Comparison of ENCODE assay signal across 33 mouse cellular contexts in the genomic region with DNA sequence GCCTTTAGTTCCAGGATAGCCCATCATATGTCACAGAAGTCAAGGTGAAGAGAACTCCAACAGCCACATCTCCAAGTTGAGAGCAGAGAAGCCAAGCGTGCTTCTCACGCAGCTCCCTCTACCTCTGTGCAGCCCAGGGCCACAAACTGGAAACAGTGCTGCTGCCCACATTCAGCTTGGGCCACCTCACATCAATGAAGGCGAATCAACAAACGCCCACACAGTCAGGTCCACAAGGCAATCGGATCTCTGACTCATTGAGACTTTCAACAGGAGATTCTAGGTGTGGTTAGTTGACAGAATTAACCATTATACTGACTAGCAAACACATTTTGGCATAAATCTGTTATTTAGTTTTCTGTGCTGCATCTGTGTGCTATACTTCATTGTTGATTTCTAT. TPM values are rescaled to one million over a fixed set of nuclear protein-coding genes. Genes with fewer than 3 reads are reported as not detected.
DNase-seq lines count a peak whose midpoint lies in the region; ATAC-seq lines count a peak whose summit lies in the region.
"Had no signal": no experiment of that assay in that cellular context is flagged by ENCODE, and none has a peak within 500 bp of the region (broad histone marks: within the 10 kb centered on the region; RNA-seq: fewer than 3 reads in every experiment).

No protein-coding gene starts in this region.

- DNase-seq in heart, adult 11 months, result peak; percentile 65
- no peak for DNase-seq in heart, embryonic 10.5 days (ENCODE audit: low spot score)
- DNase-seq in CD4-positive, CD25-positive, alpha-beta regulatory T cell, adult 2 months (ENCODE audit: low read depth, low spot score), result peak; percentile 10
- DNase-seq in NIH3T3 (ENCODE audit: low read depth), result peak; percentile 20
- DNase-seq in kidney, postnatal 10 days, result no peak
- DNase-seq: adrenal gland, adult 8-10 months; adrenal gland, postnatal 25 days; B cell, adult 2 months; cerebellum, adult 11-12 months; cerebellum, adult 8-10 months; cerebellum, postnatal 10 days; cerebellum, postnatal 36 days; embryo, embryonic 11 days; gastrocnemius, postnatal 10 days; gastrocnemius, postnatal 36 days; heart, postnatal 10 days; heart, postnatal 36 days had no signal

- H3K4me1 ChIP-seq in heart, embryonic 10.5 days, result no peaks in the 10 kb centered on the region
- H3K4me1 ChIP-seq in hindbrain, embryonic 12.5 days, result no peaks in the 10 kb centered on the region
- no peaks in the 10 kb centered on the region for H3K4me1 ChIP-seq in midbrain, embryonic 13.5 days (replicated peaks)
- H3K4me1 ChIP-seq: embryonic facial prominence, embryonic 10.5 days; embryonic facial prominence, embryonic 13.5 days; heart, embryonic 15.5 days; hindbrain, embryonic 10.5 days had no signal

- no peaks in the 10 kb centered on the region for H3K27me3 ChIP-seq in heart, embryonic 10.5 days (ENCODE audit: insufficient read depth, poor library complexity, severe bottlenecking)
- H3K27me3 ChIP-seq in hindbrain, embryonic 12.5 days, result no peaks in the 10 kb centered on the region
- no peaks in the 10 kb centered on the region for H3K27me3 ChIP-seq in midbrain, embryonic 13.5 days
- H3K27me3 ChIP-seq: CH12.LX; embryonic facial prominence, embryonic 13.5 days; forebrain, embryonic 13.5 days; heart, embryonic 12.5 days; heart, embryonic 15.5 days had no signal

- no peak overlapping the region for H3K4me2 ChIP-seq in hindbrain, embryonic 12.5 days (replicated peaks)
- no peak overlapping the region for H3K4me2 ChIP-seq in midbrain, embryonic 13.5 days (replicated peaks)
- H3K4me2 ChIP-seq: embryonic facial prominence, embryonic 13.5 days; forebrain, embryonic 13.5 days; heart, embryonic 12.5 days; heart, embryonic 15.5 days; hindbrain, embryonic 14.5 days had no signal

- no peak overlapping the region for H3K27ac ChIP-seq in heart, embryonic 10.5 days
- no peak overlapping the region for H3K27ac ChIP-seq in hindbrain, embryonic 12.5 days
- no peak overlapping the region for H3K27ac ChIP-seq in midbrain, embryonic 13.5 days
- H3K27ac ChIP-seq: embryonic facial prominence, embryonic 10.5 days; embryonic facial prominence, embryonic 13.5 days; forebrain, embryonic 10.5 days; forebrain, embryonic 13.5 days; heart, embryonic 15.5 days; hindbrain, embryonic 10.5 days; hindbrain, embryonic 14.5 days; hindbrain, postnatal 0 days had no signal

- no peak overlapping the region for H3K9ac ChIP-seq in hindbrain, embryonic 12.5 days
- H3K9ac ChIP-seq in midbrain, embryonic 13.5 days (replicated peaks), result no peak overlapping the region
- H3K9ac ChIP-seq: embryonic facial prominence, embryonic 13.5 days; forebrain, embryonic 13.5 days; heart, embryonic 12.5 days; heart, embryonic 15.5 days; hindbrain, embryonic 14.5 days had no signal

- no peak overlapping the region for H3K4me3 ChIP-seq in heart, embryonic 10.5 days
- H3K4me3 ChIP-seq in hindbrain, embryonic 12.5 days, result no peak overlapping the region
- H3K4me3 ChIP-seq in midbrain, embryonic 13.5 days (replicated peaks), result no peak overlapping the region
- H3K4me3 ChIP-seq: embryonic facial prominence, embryonic 10.5 days; embryonic facial prominence, embryonic 13.5 days; erythroblast, embryonic 14.5 days; forebrain, embryonic 10.5 days; forebrain, embryonic 13.5 days; heart, embryonic 12.5 days; heart, embryonic 15.5 days; hindbrain, embryonic 10.5 days had no signal

- no peak for ATAC-seq in hindbrain, embryonic 12.5 days (ENCODE audit: low FRiP score)
- ATAC-seq in midbrain, embryonic 13.5 days, result no peak
- ATAC-seq: activated CD4-positive, CD25-positive, alpha-beta regulatory T cell, adult 4 months; forebrain, embryonic 13.5 days; forebrain, embryonic 16.5 days; hindbrain, postnatal 0 days had no signal

- no peaks in the 10 kb centered on the region for H3K9me3 ChIP-seq in heart, embryonic 10.5 days
- H3K9me3 ChIP-seq in hindbrain, embryonic 12.5 days (replicated peaks), result no peaks in the 10 kb centered on the region
- no peaks in the 10 kb centered on the region for H3K9me3 ChIP-seq in midbrain, embryonic 13.5 days
- H3K9me3 ChIP-seq: embryonic facial prominence, embryonic 10.5 days; embryonic facial prominence, embryonic 13.5 days; forebrain, embryonic 10.5 days; forebrain, embryonic 13.5 days; G1E; heart, embryonic 12.5 days; heart, embryonic 15.5 days; hindbrain, embryonic 10.5 days had no signal

- peaks cover 2% of the 10 kb centered on the region; the same call in 1 of the 2 replicates for H3K36me3 ChIP-seq in heart, embryonic 10.5 days
- no peaks in the 10 kb centered on the region for H3K36me3 ChIP-seq in hindbrain, embryonic 12.5 days
- no peaks in the 10 kb centered on the region for H3K36me3 ChIP-seq in midbrain, embryonic 13.5 days
- H3K36me3 ChIP-seq: embryonic facial prominence, embryonic 13.5 days; heart, embryonic 12.5 days; heart, embryonic 15.5 days; hindbrain, embryonic 10.5 days had no signal

- WGBS in heart, embryonic 10.5 days, result 91% methylated on average over 5 of the region's 5 CpGs
- 92% methylated on average over 5 of the region's 5 CpGs for WGBS in hindbrain, embryonic 12.5 days
- WGBS in midbrain, embryonic 13.5 days, result 96% methylated on average over 5 of the region's 5 CpGs

RNA-seq across cellular contexts. Expression of a gene that starts 44.2 kb away (rescaled TPM):
- 8.4 and 11.7 TPM in 2 replicates for polyA plus RNA-seq in heart, embryonic 10.5 days (2016; fragmentation: Nextera tagmentation; extraction: Ambion mirVana)
- 9.2 TPM in 2 replicates for polyA plus RNA-seq in hindbrain, embryonic 12.5 days (2016; fragmentation: Nextera tagmentation; extraction: Ambion mirVana)
- polyA plus RNA-seq in midbrain, embryonic 13.5 days (2015; fragmentation: Nextera tagmentation; extraction: Ambion mirVana), result 6.1 and 6.2 TPM in 2 replicates

RNA-seq across cellular contexts. Expression of a gene that starts 44.5 kb away (rescaled TPM):
- 53.1 and 62.3 TPM in 2 replicates for polyA plus RNA-seq in heart, embryonic 10.5 days (2016; fragmentation: Nextera tagmentation; extraction: Ambion mirVana)
- polyA plus RNA-seq in hindbrain, embryonic 12.5 days (2016; fragmentation: Nextera tagmentation; extraction: Ambion mirVana), result 97.1 and 102 TPM in 2 replicates
- 108 and 115 TPM in 2 replicates for polyA plus RNA-seq in midbrain, embryonic 13.5 days (2015; fragmentation: Nextera tagmentation; extraction: Ambion mirVana)

Comparison
In these comparisons a context has a peak if more than half of its experiments do, and no peak if none do; other contexts are left out.
1. DNase-seq: peak in heart, adult 11 months (single experiment), CD4-positive, CD25-positive, alpha-beta regulatory T cell, adult 2 months (single experiment) and NIH3T3 (single experiment); none in heart, embryonic 10.5 days (single experiment) and kidney, postnatal 10 days (single experiment).